Mouse (Mus musculus) gastrocnemius, adult 18-20 months (tissue): ENCODE results near the gene Ak1. TPM values are rescaled to one million over a fixed set of nuclear protein-coding genes. Genes with fewer than 3 reads are reported as not detected.
A peak's percentile ranks its signal among the peaks of the same experiment; 100 is the strongest.

Experiments used
- DNase-seq: peaks from one replicate; pipeline ENCODE4 v3.0.0; 2021; ENCODE audit warnings: low spot score
- long read RNA-seq, 2 experiments: library from polyadenylated mRNA; stranded (forward); transcript quantifications; one replicate each; pipeline ENCODE4 v2.0.0; 2021
- total RNA-seq, 2 experiments: library from RNA; stranded (reverse); gene quantifications; 2 replicates each; pipeline ENCODE4 v1.2.3; 2021

Gene Ak1
- total RNA-seq: 1,000 to 10,000 TPM; 1,543 to 1,586 TPM
- long read RNA-seq, experiment 1, transcript Ak1-202 (7 exons, 2,063 nt): major isoform, 8,399 of 9,324 reads
- long read RNA-seq, experiment 1, partial matches to known transcripts: 525 of 9,324 reads
- long read RNA-seq, experiment 1, other reads (novel, unspliced or antisense): 398 of 9,324 reads
- long read RNA-seq, experiment 2, transcript Ak1-202 (7 exons, 2,063 nt): major isoform, 4,900 of 5,425 reads
- long read RNA-seq, experiment 2, partial matches to known transcripts: 185 of 5,425 reads
- long read RNA-seq, experiment 2, other reads (novel, unspliced or antisense): 340 of 5,425 reads

DNA sequence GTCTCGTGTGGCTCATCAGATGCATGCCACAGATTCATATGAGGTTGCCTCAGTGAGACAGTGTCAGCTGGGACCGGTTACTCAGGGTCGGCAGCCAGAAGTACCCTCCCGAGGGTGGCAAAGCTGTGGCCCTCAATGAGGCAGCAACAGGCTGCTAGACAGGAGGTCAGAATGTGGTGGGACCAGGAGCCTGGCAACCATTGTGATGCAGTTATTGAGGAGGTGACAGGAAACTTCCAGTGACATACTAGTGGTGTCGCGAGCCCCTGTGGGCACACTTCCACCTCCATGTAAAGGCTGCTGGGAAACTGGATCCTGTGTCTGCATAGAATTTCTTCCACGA, at the start of gene Ak1:
Gene Ak1 (plus strand): TSS at position 242 of the 343 bp plus-strand sequence.
- DNase-seq: no peak

DNA sequence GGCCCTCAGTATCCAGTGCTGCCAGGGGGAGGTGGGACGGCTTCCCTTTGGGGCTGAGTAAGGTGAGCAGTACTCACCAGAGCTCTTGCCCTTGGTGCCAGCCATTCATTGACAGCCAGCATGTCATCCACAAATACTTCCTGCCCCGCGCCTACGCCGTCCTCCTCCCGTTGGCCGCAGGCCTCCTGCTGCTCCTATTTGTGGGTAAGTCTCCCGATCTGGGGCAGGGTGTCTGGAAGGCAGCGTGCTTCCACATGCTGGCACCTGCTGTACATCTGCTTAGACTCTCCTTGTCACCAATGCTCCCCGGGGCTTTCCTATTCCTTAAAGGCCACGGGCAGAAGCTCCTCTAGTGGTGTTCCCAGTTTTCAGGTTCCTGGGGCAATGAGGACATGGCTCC, 49.4 kb upstream of the Ak1 start:
- no peak for DNase-seq

DNA sequence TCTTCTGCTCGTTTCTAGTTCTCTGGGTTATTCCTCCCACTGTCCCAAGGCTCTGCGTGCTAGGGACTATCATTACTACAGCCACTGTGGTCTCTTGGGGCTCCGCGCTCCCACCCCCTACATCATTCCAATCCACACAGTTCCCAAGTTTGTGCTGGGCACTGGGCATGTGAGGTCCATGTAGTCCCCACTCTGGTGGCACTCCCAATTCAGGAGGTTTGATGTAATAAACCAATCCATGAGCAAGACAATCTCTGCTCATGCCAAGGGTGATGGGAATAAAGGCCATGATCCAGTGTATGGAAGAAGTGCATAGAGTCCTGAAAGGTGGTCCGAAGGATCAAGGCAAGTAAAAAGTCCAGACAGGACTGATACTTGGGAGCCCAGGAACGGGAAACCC, 47.1 kb upstream of the Ak1 start, which contains the start of gene Pip5kl1:
Gene Pip5kl1 (plus strand): TSS at position 301 of the 400 bp plus-strand sequence.
- no peak for DNase-seq

DNA sequence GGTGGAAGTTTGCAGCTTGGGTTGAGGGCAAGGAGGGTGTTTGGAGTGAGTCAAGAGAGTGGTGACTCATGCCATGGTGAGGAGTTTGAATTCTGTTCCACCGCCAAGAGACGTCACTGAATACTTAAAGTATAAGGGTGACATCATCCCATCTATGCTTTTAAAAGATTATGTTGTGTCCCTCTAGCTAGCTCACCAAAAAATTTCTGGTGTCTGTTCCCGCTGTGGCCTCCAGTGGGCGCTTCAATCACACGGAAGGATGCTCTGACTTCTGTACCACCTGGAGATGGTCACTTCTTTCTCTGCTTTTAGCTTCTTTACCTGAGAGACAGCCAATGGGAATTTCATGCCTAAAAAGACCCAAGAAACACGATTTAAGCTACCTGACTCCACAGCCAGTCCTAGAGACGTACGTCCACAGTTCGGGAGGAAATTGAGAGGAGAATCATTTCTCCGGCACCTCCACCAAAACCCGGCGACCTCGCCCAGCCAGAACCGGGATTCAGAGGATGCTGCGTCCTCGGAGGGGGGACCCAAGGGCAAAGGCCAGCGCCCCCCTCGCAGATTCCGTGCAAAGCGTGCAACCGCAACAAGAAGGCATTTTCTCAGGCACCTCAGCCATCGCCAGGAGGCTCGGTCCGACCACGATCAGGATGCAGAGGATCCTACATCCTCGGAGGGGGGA, 46.5 kb upstream of the Ak1 start:
- DNase-seq: peak; percentile 40

DNA sequence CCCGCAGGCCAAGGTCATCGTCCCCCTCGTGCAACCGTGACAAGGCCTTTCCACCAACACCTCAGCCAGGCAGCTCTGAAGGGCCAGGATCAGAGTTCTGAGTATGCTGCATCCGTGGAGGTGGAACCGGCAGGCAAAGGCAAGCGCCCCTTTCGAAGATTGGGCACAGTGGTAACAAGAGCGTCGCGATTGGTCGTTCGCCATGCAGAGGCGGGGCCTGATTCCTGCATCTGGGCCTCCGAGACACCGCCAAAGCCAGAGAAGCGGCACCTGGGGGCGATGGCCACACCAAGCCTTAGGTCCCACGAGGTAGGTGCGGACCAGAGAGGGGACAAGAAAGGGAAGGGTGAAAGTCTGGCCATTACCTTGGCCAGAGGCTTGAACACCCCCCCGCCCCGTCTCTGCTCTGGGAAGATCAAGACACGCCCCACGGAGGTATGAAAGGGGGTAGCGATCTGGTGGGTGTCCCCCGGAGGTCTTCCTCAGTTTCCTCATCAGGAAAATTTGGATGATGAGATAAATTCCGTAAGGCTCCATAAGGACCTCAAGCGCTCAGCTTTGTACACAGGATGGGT, 45.9 kb upstream of the Ak1 start, which contains the start of gene 9430097D07Rik:
Gene 9430097D07Rik (minus strand): TSS at position 99 of the 575 bp plus-strand sequence.
- no peak for DNase-seq

DNA sequence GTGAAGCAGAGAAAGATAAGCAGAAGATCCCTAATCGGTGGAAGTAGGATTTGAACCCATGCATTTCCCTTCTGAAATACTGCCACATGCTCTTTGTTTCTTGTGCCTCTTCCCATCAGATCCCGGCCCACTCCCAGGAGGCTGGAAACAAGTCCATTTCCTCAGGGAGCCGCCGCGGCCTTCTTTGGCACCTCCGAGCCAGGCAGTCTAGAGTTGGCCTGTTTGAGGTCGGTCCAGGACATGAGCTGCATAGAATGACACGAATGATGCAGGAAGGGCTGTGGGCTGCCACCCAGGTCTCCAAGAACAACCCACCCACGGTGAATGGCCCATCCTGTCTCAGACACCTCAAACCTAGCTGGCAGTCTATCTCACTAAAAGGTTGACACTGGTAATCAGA, 45.0 kb upstream of the Ak1 start:
- no peak for DNase-seq

DNA sequence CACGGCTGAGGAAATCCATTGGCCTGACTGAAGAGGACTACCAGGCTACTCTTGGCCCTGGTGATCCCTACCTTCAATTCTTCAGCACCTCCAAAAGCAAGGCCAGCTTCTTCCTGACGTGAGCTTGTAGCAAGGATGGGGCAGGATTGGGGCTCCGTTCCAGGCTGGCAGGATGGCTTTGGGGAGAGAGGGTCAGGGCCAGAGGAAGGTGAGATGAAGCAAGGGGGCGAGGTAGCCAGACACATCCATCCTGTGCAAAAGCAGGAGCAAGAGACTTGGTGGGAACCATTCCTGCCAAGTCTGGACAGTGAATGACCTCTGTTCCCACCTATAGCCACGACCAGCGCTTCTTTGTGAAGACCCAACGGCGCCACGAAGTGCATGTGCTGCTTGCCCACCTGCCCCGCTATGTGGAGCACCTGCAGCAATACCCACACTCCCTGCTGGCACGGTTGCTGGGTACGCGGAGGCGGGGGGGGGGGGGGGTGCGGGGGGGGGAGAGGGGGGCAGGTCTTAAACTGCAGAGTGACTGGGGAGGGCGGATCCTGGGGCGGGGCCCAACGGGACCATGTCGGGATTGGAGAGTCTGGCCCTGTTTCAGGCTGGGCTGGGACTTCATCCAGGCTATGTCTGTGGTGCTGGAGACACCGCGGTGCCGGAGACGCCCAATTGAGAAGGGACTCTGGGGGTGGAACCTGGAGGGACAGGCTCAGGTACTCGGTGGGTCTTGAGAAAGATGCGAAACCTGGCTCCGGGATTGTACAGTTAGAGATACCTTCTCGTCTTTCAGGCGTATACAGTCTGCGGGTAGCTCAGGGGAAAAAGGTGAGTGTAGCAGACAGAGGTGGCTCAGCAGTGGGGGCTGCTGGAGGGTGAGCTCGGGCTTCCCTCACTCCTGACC, 43.2 kb upstream of the Ak1 start:
- no peak for DNase-seq

DNA sequence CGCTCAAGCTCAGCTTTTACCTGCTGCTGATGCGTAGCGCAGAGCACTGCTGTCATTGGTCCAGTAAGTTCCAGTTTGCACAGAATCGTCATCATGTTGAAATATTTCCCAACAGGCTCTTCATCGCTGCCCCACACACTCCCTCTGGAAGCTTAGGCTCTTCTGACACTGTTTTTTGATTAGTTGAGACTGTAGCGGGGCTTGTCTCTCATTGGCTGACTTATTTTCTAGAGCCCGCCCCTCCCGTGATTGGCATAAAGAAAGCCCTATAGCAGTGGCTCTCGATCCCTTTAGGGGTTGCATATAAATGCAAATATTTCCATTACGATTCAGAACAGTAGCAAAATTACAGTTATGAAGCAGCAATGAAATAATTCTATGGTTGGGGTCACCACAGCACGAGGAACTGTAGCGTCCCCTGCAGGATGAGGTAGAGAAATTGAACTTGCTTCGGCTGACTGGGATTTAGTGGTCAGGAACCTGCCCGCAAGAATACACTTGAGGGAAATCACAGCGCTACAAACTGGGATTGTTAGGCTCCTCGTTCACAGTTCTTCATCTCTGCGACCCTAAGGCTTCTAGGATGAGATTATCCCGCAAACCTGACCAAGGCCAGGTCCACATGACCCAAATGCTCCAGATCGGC, 40.0 kb upstream of the Ak1 start:
- no peak for DNase-seq

DNA sequence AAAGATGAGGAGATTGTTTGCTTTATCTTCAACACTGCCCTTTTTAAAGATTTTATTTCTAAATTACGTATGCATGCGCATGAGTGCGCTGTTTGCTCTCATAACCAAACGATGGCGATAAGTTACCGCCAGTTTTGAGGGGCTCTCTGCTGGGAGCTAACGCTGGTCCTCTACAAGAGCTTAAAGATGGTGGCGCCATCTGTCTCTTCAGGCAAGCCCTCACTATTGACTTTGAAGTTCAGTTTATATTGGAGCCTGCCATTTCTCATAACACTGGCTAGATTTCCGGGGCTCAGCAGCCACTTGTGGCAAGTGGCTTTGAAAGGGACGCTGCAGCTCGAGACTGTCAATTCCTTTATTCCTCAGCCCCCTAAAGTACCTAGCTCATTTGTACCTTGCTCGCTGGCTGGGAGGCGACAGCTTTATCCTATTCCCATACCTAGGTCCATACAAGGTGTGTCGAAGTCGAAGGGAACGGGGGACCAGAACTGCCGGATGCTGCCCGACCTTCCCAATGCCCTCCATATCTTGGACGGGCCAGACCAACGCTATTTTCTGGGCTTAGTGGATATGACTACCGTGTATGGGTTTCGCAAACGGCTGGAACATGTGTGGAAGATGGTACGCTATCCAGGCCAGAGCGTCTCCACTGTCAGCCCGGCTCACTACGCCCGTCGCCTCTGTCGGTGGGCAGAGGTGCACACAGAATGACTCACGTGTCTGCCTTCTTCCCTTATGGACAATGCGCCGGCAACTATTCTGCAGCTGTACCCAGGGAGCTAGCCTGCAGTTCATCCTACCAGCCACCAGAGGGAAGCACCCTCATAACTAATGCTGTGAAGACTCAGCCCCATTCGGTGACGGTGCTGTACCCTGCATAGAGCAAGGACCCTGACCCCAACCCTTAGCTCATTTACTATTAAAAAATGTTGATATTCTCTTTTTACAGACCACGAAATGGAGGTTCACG, 38.4 kb upstream of the Ak1 start:
- DNase-seq: peak; percentile 87

DNA sequence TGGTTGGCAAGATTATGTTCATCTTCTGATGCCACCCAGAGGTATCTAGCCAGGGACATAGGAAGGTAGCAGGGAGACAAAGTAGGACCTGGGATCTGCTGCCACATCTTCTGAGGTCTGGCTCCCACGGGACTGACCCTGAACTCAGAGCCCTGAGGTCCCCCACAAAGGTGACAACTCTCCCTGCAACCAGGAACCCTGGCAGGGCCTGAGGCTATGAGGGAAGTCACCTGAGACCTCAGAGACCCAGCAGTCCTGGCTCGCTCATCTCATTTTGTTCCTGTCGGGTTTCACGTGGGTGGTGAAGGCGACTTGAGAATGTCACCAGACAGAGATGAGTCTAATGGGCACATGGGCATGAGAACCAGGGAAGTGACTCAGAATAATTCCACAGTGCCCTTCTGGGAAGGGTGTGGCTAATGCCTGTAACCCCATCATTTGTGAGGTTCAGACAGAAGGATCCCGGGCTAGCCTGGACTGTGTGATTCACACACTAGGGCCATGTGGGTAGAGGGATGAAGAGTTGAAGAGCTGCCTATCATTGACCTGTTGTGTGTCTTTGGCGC, 36.3 kb upstream of the Ak1 start:
- no peak for DNase-seq

DNA sequence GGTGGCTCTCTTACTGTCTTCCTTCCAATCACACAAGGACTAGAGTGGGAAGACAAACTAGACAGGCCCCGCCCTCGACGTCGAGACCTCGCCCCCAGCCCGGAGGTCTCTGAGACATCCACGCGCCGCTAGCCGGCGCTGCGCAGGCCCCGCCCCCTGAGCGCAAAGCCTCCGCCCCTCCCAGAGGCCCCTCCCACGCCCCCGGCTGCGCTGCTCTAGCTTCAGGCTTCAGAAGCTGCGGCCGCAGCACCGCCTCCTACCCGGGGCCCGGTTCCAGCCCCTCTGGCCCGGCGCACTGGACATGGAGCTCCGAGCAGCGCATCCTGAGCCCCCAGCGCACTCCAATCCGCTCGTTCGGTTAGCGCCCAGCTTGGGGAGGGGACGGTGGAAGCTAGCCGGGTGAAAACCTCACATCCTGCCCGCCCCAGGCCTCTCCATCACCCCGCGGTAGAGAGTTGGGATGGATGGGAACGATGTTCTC, 34.6 kb upstream of the Ak1 start, which contains the start of gene St6galnac4:
Gene St6galnac4 (plus strand): TSS at position 225 of the 481 bp plus-strand sequence.
- DNase-seq: peak; percentile 90

DNA sequence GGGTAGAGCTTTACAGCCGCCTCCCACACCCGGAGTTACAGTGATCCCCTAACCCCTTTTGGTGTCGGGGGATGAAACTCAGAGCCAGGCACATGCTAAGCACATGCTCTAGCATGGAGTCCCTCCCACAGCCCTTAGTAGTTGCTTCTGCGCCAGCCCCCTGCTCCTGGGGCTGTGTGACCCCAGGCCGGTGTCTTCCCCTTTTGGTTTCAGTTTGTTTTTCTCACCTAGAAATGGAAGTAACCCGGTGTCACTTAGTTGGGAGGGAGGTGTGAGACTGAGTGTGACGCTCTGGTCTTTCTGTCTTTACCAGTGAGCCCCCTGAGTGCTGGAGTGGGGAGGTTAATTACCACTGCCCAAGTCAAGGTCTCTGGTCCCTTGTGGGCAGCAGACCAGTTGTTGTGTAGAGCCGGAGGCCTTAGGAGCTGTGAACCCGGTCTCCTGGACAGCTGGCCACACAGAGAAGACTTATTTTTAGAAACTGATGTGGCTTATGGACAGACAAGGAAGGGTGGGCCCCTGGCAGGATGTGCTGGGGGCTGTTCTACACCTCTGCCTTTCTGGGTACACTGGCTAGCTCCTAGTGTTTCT, 33.7 kb upstream of the Ak1 start:
- peak; percentile 56 for DNase-seq

DNA sequence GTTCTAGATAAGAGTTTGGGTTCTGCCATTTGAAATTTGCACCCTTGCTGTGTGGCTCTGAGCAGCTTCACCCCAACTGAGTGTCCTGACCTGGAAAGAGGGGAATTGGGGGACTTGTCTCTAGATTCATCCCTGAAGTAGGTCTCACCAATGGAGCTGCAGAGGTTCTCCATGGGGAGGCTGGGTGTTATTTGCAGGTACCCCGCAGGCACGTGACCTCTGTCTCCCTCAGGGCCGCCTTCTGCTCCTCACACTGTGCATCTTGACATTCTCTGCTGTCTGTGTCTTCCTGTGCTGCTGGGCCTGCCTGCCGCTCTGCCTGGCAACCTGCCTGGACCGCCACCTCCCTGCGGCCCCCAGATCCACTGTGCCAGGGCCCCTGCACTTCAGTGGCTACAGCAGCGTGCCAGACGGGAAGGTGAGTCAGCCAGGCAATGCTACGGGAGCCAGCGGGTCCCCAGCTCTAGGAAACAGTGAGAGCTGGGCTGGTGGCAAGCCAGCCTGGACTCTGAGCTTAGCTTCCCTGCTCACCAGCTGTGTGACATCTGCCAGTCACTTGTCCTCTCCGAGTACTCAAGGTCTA, 32.3 kb upstream of the Ak1 start:
- no peak for DNase-seq

DNA sequence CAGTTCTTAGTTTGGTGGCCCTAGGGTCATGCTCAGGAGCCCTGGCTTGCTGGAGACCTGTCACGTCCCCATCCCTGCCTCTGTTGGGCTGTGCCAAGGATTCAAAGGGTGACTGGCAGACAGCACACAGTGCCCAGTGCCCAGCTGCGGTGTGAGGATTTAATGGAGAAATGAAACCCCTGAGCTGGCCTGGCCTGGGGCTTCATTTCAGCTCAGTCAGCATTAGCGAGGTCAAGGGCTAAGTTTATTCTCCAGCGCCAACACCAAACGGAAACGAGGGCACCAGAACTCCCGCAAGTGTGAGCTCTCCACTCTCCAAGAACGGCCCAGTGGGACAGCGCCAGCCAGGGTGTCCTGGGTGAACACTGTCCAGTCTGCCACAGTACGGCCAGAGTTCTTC, 31.3 kb upstream of the Ak1 start:
- peak; percentile 74 for DNase-seq

DNA sequence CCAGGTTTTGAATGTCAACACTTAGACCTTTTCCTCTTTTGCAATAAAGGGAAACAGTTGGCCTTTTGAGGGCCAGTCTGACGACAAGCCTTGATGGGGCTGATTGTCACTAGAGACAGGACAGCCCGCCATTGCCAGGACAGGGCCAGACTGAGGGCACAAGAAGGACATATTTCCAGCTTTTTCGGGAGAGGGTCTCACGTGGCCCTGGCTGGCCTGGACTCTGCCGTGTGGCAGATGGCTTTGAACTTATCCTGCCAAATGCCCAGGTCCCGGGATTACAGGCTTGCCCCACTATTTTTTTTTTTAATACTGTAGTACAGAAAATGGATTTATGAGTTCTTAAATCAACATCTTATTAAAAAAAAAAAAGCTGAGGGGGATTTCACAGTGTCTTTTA, 30.3 kb upstream of the Ak1 start:
- DNase-seq: no peak

DNA sequence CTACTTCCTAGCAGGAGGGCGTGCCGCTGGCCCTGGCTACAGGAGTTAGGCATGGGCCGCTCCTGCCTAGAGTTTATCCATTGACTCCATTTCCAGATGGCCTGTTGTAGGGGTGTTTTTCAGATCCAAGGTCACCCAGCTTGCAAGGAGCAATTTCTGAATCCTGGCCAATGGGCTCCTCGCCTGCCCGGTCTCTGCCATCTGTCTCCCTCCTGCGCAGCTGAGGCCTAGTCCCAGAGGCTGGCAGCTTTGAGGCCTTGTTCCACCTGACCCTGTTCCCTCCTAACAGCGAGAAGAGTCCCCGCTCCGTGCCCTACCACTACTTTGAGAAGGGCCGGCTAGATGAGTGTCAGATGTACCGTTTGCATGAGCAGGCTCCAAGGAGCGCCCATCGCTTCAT, 24.8 kb upstream of the Ak1 start:
- no peak for DNase-seq

DNA sequence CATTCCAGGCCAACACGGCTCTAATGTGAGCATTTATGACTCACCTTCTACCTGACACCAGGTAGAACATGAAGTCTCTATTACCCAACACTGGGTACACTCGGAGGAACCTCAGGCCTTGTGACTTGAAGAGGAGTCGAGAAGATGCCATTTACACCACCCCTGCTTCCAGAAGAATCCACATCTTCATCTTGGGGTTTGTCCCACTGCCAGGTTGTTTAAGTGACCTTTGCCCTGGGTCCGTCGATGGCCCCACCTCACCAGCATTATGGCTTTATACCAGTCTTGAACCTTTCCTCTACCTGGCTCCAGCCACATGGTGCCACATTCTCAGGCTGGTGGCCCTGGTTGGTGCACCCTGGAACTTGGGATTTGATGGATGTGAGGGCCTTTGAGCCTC, 24.3 kb upstream of the Ak1 start:
- DNase-seq: no peak

DNA sequence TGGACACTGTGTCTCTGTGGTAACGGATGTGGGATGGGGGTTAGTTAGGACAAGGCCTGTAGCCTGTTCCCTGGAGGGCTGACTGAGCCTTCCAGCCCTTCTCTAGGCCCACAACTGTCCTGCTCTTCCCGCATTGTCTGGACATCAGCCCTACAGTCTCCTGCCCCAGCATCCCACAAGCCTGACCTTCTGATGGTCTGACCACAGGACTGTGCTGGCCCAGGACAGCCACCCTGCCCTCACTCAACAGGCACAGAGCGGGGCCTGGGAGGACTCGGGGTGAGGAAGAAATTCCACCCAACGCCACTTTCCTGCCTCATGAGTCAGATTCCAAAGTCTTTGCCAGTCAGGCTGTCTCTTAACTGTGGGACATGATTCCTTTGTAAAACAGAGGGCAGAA, 23.9 kb upstream of the Ak1 start:
- no peak for DNase-seq

DNA sequence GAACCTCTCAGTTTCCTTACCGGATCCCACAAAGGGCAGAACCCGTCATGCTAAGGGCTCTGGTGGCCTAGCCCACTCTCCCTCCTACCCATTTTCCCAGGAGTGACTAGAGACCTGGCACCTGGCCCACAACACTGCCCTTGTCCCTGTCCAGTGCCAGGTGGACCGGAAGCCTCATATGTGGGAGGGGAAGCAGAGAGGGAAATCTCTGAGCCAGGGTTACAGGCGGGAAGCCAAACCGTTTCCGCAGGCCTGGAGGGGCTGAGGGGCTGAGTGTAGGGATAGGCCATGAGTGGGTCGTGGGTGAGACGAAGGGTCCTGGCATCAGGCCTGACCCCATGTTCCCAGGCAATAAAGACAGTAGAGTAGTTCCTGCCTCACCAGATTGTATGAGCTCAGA, 23.1 kb upstream of the Ak1 start:
- no peak for DNase-seq
